Mouse (Mus musculus) midbrain, embryonic 15.5 days (tissue): ENCODE results near the gene Ddx42. TPM values are rescaled to one million over a fixed set of nuclear protein-coding genes. Genes with fewer than 3 reads are reported as not detected.

Source experiments
- ATAC-seq: fragments of 200-750 bp; cut with Nextera tagmentation; replicated peaks from 2 replicates; pipeline ENCODE4 v1.8.0; 2017; ENCODE audit warnings: moderate TSS enrichment
- H3K27ac ChIP-seq: fragments of 300-500 bp; sonication (generic); 2 replicates; pipeline ENCODE4 v1.5.1; 2015; ENCODE audit warnings: mild to moderate bottlenecking, inconsistent platforms
- H3K27me3 ChIP-seq: fragments of 300-500 bp; sonication (generic); replicated peaks from 2 replicates; pipeline ENCODE4 v1.6.1; 2015; ENCODE audit warnings: inconsistent platforms
- H3K36me3 ChIP-seq: fragments of 300-500 bp; sonication (generic); replicated peaks from 2 replicates; pipeline ENCODE4 v1.6.1; 2015; ENCODE audit warnings: inconsistent platforms
- H3K4me1 ChIP-seq: fragments of 300-500 bp; sonication (generic); 2 replicates; pipeline ENCODE4 v1.6.1; 2015; ENCODE audit warnings: inconsistent platforms
- H3K4me2 ChIP-seq: fragments of 300-500 bp; sonication (generic); 2 replicates; pipeline ENCODE4 v1.6.1; 2015; ENCODE audit warnings: inconsistent platforms, mild to moderate bottlenecking, moderate library complexity
- H3K4me3 ChIP-seq: fragments of 300-500 bp; sonication (generic); 2 replicates; pipeline ENCODE4 v1.5.1; 2015; ENCODE audit warnings: mild to moderate bottlenecking, inconsistent platforms
- H3K9ac ChIP-seq: fragments of 300-500 bp; sonication (generic); 2 replicates; pipeline ENCODE4 v1.6.1; 2015; ENCODE audit warnings: mild to moderate bottlenecking, inconsistent platforms
- H3K9me3 ChIP-seq: fragments of 300-500 bp; sonication (generic); 2 replicates; pipeline ENCODE4 v1.6.1; 2016; ENCODE audit warnings: inconsistent platforms
- WGBS: fragments of 180-500 bp; shearing (Covaris S2); methylation state at CpG from one replicate; pipeline ENCODE4 v1.1.7; 2015; ENCODE audit warnings: mixed read lengths; 5-methylcytosine and 5-hydroxymethylcytosine counted together
- polyA plus RNA-seq: library from polyadenylated mRNA; unstranded; fragments of >200 nt; fragmentation: Nextera tagmentation; extraction: Ambion mirVana; gene quantifications from 2 replicates; pipeline ENCODE4 v1.2.1, GENCODE M21; 2015

The Ddx42 gene
- polyA plus RNA-seq, 1 experiment from 2014 or later: 93.6 TPM

DNA sequence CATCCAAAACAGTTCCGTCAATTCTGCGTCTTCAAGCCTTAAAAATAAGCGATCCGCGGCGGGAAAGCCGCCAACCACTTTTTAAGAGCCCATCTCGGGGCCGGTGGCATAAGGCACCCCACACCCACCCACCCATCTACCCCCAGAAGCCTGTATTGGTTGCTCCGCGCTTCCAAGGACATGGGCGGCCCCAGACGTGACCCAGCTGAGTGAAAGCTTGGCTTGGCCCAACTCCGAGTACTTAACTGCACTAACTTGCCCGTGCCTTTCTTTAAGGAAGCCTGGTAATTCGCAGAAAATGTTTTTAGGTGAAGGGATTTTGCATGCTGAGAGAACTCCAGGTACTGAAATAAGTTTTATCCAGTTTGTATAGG lies 56.6 kb downstream of the Ddx42 start:
- peak overlapping the region; percentile 99 for H3K4me3 ChIP-seq
- no peaks in the 10 kb centered on the region for H3K36me3 ChIP-seq
- ATAC-seq: peak; percentile 45
- H3K4me1 ChIP-seq: peaks cover 43% of the 10 kb centered on the region
- H3K9ac ChIP-seq: peak overlapping the region; percentile 94
- H3K9me3 ChIP-seq: no peaks in the 10 kb centered on the region
- 16% methylated on average over 16 of the region's 16 CpGs for WGBS
- peak overlapping the region; percentile 91 for H3K4me2 ChIP-seq
- H3K27ac ChIP-seq: peak overlapping the region; percentile 85
- no peaks in the 10 kb centered on the region for H3K27me3 ChIP-seq

- peak overlapping the region; percentile 99; the same call in 1 of the 2 replicates for H3K4me3 ChIP-seq
- no peak overlapping the region for H3K9ac ChIP-seq
- no peaks in the 10 kb centered on the region for H3K9me3 ChIP-seq
- no peak for ATAC-seq
- H3K27ac ChIP-seq: no peak overlapping the region
- H3K36me3 ChIP-seq: no peaks in the 10 kb centered on the region
- peak overlapping the region; percentile 91; the same call in 1 of the 2 replicates for H3K4me2 ChIP-seq
- H3K4me1 ChIP-seq: peaks cover 38% of the 10 kb centered on the region
- 95% methylated on average over 6 of the region's 6 CpGs for WGBS
- H3K27me3 ChIP-seq: no peaks in the 10 kb centered on the region
Measured at GRCm38 (mm10) chr11:106273811-106274210, 57.1 kb downstream of the Ddx42 start.

DNA sequence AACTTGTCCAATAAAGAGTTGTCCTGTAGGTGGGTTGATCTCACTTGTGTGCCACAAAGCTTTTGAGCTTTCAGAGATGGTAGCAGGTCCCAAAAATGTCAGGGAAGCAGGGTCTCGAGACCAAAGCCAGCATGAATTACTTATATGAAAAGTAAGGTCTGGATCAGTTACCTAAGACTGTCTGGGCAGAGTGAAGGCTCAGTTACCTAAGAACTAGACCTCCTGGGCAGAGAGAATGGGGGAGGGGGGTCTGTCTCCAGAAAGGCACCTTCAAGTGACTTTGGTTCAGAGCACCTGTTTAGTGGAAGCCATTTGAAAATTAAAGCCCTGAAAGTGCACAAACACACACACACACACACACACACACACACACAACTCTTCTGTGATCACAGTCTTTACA lies 57.6 kb downstream of the Ddx42 start:
- ATAC-seq: no peak
- Histone ChIP-seq H3K9ac (no peak overlapping the region), H3K27ac (no peak overlapping the region), H3K4me1 (peaks cover 32% of the 10 kb centered on the region), H3K27me3 (no peaks in the 10 kb centered on the region), H3K9me3 (no peaks in the 10 kb centered on the region), H3K4me3 (no peak overlapping the region), H3K4me2 (no peak overlapping the region), H3K36me3 (no peaks in the 10 kb centered on the region)
- 98% methylated on average over 1 of the region's 1 CpGs for WGBS

- no peaks in the 10 kb centered on the region for H3K36me3 ChIP-seq
- H3K4me3 ChIP-seq: no peak overlapping the region
- ATAC-seq: no peak
- no peak overlapping the region for H3K27ac ChIP-seq
- H3K9me3 ChIP-seq: no peaks in the 10 kb centered on the region
- 80% methylated on average over 7 of the region's 7 CpGs for WGBS
- no peak overlapping the region for H3K9ac ChIP-seq
- peaks cover 30% of the 10 kb centered on the region for H3K4me1 ChIP-seq
- H3K4me2 ChIP-seq: no peak overlapping the region
- no peaks in the 10 kb centered on the region for H3K27me3 ChIP-seq
Measured at GRCm38 (mm10) chr11:106274971-106275411, 58.3 kb downstream of the Ddx42 start.

GRCm38 (mm10) chr11:106276454-106276853 lies 59.7 kb downstream of the Ddx42 start, which contains the start of gene Tcam1:
Tcam1 (plus strand) TSS chr11:106276672.
- Histone ChIP-seq H3K9me3 (no peaks in the 10 kb centered on the region), H3K9ac (no peak within 1 kb of the TSS; the same call in 1 of the 2 replicates), H3K27ac (no peak within 1 kb of the TSS), H3K27me3 (no peaks in the 10 kb centered on the region), H3K4me1 (peaks cover 16% of the 10 kb centered on the region), H3K4me3 (peak within 1 kb of the TSS; percentile 25), H3K4me2 (peak within 1 kb of the TSS; percentile 52), H3K36me3 (no peaks in the 10 kb centered on the region)
- ATAC-seq: peak; percentile 69
- 7% methylated on average over 25 of the region's 25 CpGs for WGBS

DNA sequence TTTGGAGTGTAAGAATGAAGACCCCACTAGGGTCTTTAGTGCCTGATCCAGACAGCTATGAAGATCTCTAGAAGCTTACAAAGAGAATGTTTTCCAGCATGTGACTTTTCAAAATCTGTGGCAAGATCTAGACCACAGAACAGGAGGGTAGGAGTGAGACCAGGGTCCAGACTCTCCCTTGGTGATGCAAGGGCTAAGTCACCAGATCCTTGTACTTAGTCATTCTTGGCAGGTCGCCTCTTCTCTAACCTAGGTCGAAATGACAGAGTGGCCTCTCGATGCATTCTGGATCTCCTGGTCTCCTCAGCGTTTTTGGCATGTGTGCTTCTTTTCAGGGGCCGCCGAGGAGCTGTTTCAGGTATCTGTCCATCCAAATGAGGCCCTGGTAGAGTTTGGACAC lies 65.7 kb downstream of the Ddx42 start:
- no peaks in the 10 kb centered on the region for H3K36me3 ChIP-seq
- no peak overlapping the region for H3K9ac ChIP-seq
- no peak overlapping the region for H3K4me2 ChIP-seq
- no peaks in the 10 kb centered on the region for H3K9me3 ChIP-seq
- whole genome bisulfite sequencing: 79% methylated on average over 6 of the region's 6 CpGs
- H3K27ac ChIP-seq: no peak overlapping the region
- H3K4me3 ChIP-seq: no peak overlapping the region
- no peaks in the 10 kb centered on the region for H3K27me3 ChIP-seq
- H3K4me1 ChIP-seq: no peaks in the 10 kb centered on the region
- no peak for ATAC-seq

- H3K27ac ChIP-seq: no peak overlapping the region
- H3K36me3 ChIP-seq: no peaks in the 10 kb centered on the region
- no peaks in the 10 kb centered on the region for H3K9me3 ChIP-seq
- H3K4me1 ChIP-seq: no peaks in the 10 kb centered on the region
- no peak overlapping the region for H3K9ac ChIP-seq
- no peak for ATAC-seq
- H3K27me3 ChIP-seq: no peaks in the 10 kb centered on the region
- 82% methylated on average over 4 of the region's 4 CpGs for WGBS
- H3K4me3 ChIP-seq: no peak overlapping the region
- H3K4me2 ChIP-seq: no peak overlapping the region
Measured at GRCm38 (mm10) chr11:106283371-106283770, 66.6 kb downstream of the Ddx42 start.

GRCm38 (mm10) chr11:106284126-106284525 lies 67.4 kb downstream of the Ddx42 start:
- 72% methylated on average over 8 of the region's 8 CpGs for whole genome bisulfite sequencing
- ATAC-seq: no peak

DNA sequence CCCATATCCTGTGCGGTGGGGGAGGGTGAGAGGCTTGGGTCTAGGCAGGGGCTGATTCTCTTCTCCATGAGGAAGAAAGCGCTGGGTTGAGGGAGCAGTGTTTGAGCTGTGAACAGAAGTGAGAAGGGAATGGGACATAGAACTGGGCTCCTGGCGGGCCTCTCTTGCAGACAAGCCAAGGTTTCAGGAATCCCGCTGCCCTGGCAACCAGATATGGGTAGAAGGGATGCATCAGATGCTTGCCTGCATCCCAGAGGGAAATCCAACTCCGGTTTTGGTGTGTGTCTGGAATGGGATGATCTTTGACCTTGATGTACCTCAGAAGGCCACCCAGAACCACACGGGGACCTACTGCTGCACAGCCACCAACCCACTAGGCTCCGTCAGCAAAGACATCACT lies 69.5 kb downstream of the Ddx42 start:
- WGBS: 86% methylated on average over 7 of the region's 7 CpGs
- Histone ChIP-seq H3K9ac (no peak overlapping the region), H3K27ac (no peak overlapping the region), H3K27me3 (no peaks in the 10 kb centered on the region), H3K9me3 (no peaks in the 10 kb centered on the region), H3K4me3 (no peak overlapping the region), H3K36me3 (no peaks in the 10 kb centered on the region), H3K4me1 (no peaks in the 10 kb centered on the region), H3K4me2 (no peak overlapping the region)
- no peak for ATAC-seq

More at GRCm38 (mm10) chr11:106284126-106284525, 67.4 kb downstream of the Ddx42 start:
- H3K4me1 ChIP-seq: no peaks in the 10 kb centered on the region
- no peaks in the 10 kb centered on the region for H3K27me3 ChIP-seq
- H3K4me2 ChIP-seq: no peak overlapping the region
- H3K4me3 ChIP-seq: no peak overlapping the region
- H3K36me3 ChIP-seq: no peaks in the 10 kb centered on the region
- no peak overlapping the region for H3K9ac ChIP-seq
- no peak overlapping the region for H3K27ac ChIP-seq
- no peaks in the 10 kb centered on the region for H3K9me3 ChIP-seq

DNA sequence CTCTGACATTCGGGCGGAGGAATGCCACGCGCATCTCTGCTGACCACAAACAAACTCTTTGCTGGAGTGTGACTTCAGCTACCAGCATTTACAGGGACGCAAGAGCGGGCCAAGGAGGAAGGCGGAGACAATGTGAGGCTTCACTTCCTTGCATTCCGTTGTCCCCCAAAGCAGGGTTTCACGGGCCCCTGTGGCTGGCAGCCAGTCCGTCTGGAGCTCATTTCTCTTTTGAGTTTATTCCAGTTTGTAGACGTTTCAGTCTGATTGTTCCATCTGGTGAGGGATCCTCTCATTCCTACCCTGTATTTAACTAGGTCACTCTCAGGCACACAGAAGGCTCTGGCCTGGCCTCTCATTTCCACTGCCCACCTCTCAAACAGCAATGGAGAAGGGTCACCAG lies 70.3 kb downstream of the Ddx42 start:
- H3K36me3 ChIP-seq: no peaks in the 10 kb centered on the region
- no peak overlapping the region for H3K9ac ChIP-seq
- H3K27me3 ChIP-seq: no peaks in the 10 kb centered on the region
- H3K4me3 ChIP-seq: no peak overlapping the region
- H3K9me3 ChIP-seq: no peaks in the 10 kb centered on the region
- ATAC-seq: no peak
- H3K4me2 ChIP-seq: no peak overlapping the region
- H3K27ac ChIP-seq: no peak overlapping the region
- no peaks in the 10 kb centered on the region for H3K4me1 ChIP-seq
- 62% methylated on average over 11 of the region's 11 CpGs for WGBS

DNA sequence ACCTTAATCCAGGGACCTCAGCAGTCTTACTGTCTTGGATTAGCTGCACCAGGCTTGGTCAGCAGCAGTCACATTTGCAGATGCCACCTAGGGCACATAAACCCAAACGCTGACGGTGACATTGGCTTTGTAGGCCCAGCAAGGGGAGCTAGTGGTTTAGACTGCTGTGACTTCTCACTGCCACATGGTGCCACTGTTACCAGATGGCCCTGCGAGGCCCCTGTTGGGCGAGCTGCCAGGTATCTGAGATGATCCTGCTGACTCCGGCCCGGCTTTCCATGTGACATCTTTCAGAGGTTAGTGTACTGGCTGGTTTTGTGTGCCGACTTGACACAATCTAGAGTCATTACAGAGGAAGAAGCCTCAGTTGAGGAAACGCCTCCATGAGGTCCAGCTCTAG lies 72.6 kb downstream of the Ddx42 start:
- no peak for ATAC-seq
- H3K27me3 ChIP-seq: no peaks in the 10 kb centered on the region
- no peak overlapping the region for H3K4me2 ChIP-seq
- 71% methylated on average over 8 of the region's 8 CpGs for WGBS
- H3K4me3 ChIP-seq: no peak overlapping the region
- H3K9ac ChIP-seq: no peak overlapping the region
- no peaks in the 10 kb centered on the region for H3K36me3 ChIP-seq
- H3K4me1 ChIP-seq: no peaks in the 10 kb centered on the region
- no peak overlapping the region for H3K27ac ChIP-seq
- no peaks in the 10 kb centered on the region for H3K9me3 ChIP-seq

GRCm38 (mm10) chr11:106290376-106290775 lies 73.7 kb downstream of the Ddx42 start:
- Histone ChIP-seq H3K4me1 (no peaks in the 10 kb centered on the region), H3K27ac (no peak overlapping the region), H3K4me2 (no peak overlapping the region), H3K27me3 (no peaks in the 10 kb centered on the region), H3K9ac (no peak overlapping the region), H3K4me3 (no peak overlapping the region), H3K9me3 (no peaks in the 10 kb centered on the region), H3K36me3 (no peaks in the 10 kb centered on the region)
- ATAC-seq: no peak
- 92% methylated on average over 5 of the region's 5 CpGs for WGBS

- no peak for ATAC-seq
- Histone ChIP-seq H3K4me3 (no peak overlapping the region), H3K9me3 (no peaks in the 10 kb centered on the region)
Measured at GRCm38 (mm10) chr11:106291861-106292260, 75.1 kb downstream of the Ddx42 start.

More at GRCm38 (mm10) chr11:106291861-106292260, 75.1 kb downstream of the Ddx42 start:
- H3K36me3 ChIP-seq: no peaks in the 10 kb centered on the region
- no peak overlapping the region for H3K27ac ChIP-seq
- 88% methylated on average over 2 of the region's 2 CpGs for WGBS
- H3K9ac ChIP-seq: no peak overlapping the region
- H3K4me1 ChIP-seq: no peaks in the 10 kb centered on the region
- no peak overlapping the region for H3K4me2 ChIP-seq
- no peaks in the 10 kb centered on the region for H3K27me3 ChIP-seq
